Mouse (Mus musculus): ENCODE data around the gene Lpin2.

GRCm38 (mm10) chr17:71289572-71290176 lies 107.3 kb downstream of the Lpin2 start:
- TF ChIP-seq CTCF (IDR thresholded peaks at IDR 0.05; ENCODE audit: control insufficient read depth, insufficient read depth, insufficient replicate concordance, low read depth, low read length) (no peak), POLR2A (IDR thresholded peaks at IDR 0.05; ENCODE audit: control insufficient read depth, low read depth, low read length) (no peak)

Measured in testis, adult 2 months (tissue).